Mouse (Mus musculus): ENCODE results near the gene Ostm1. TPM values are rescaled to one million over a fixed set of nuclear protein-coding genes. Genes with fewer than 3 reads are reported as not detected.

Ostm1 gene
- polyA plus RNA-seq, 1 experiment from 2014 or later: 17.0 TPM

GRCm38 (mm10) chr10:42633361-42634121 lies 49.9 kb downstream of the Ostm1 start:
- Histone ChIP-seq H3K4me2 (peak overlapping the region; percentile 89), H3K4me1 (replicated peaks) (peaks cover 43% of the 10 kb centered on the region), H3K4me3 (peak overlapping the region; percentile 51), H3K27ac (no peak overlapping the region), H3K9ac (peak overlapping the region; percentile 19; the same call in 1 of the 2 replicates), H3K36me3 (no peaks in the 10 kb centered on the region), H3K9me3 (replicated peaks) (no peaks in the 10 kb centered on the region), H3K27me3 (peaks cover 95% of the 10 kb centered on the region)
- WGBS: 9% methylated on average over 23 of the region's 23 CpGs
- no peak for ATAC-seq (replicated peaks; ENCODE audit: insufficient number of reproducible peaks, insufficient read depth, low FRiP score, low read depth)

GRCm38 (mm10) chr10:42634122-42634720 lies 50.6 kb downstream of the Ostm1 start:
- ATAC-seq (replicated peaks; ENCODE audit: insufficient number of reproducible peaks, insufficient read depth, low FRiP score, low read depth): no peak
- Histone ChIP-seq H3K4me3 (peak overlapping the region; percentile 51), H3K4me1 (replicated peaks) (peaks cover 43% of the 10 kb centered on the region), H3K9me3 (replicated peaks) (no peaks in the 10 kb centered on the region), H3K4me2 (peak overlapping the region; percentile 89), H3K27me3 (peaks cover 88% of the 10 kb centered on the region), H3K36me3 (no peaks in the 10 kb centered on the region), H3K9ac (no peak overlapping the region), H3K27ac (no peak overlapping the region)
- WGBS: 3% methylated on average over 8 of the region's 8 CpGs

- Histone ChIP-seq H3K27me3 (peaks cover 80% of the 10 kb centered on the region), H3K9ac (no peak overlapping the region), H3K36me3 (no peaks in the 10 kb centered on the region), H3K4me3 (peak overlapping the region; percentile 35), H3K9me3 (replicated peaks) (no peaks in the 10 kb centered on the region), H3K4me1 (replicated peaks) (peaks cover 43% of the 10 kb centered on the region), H3K4me2 (peak overlapping the region; percentile 61), H3K27ac (no peak overlapping the region)
- 3% methylated on average over 11 of the region's 11 CpGs for WGBS
- ATAC-seq (replicated peaks; ENCODE audit: insufficient number of reproducible peaks, insufficient read depth, low FRiP score, low read depth): no peak
Observed at GRCm38 (mm10) chr10:42635046-42635445, 51.4 kb downstream of the Ostm1 start.

GRCm38 (mm10) chr10:42635566-42636359 lies 52.1 kb downstream of the Ostm1 start:
- H3K36me3 ChIP-seq: no peaks in the 10 kb centered on the region
- no peak for ATAC-seq (replicated peaks; ENCODE audit: insufficient number of reproducible peaks, insufficient read depth, low FRiP score, low read depth)
- no peak overlapping the region for H3K27ac ChIP-seq
- no peaks in the 10 kb centered on the region for H3K9me3 ChIP-seq (replicated peaks)
- H3K4me3 ChIP-seq: peak overlapping the region; percentile 35
- H3K27me3 ChIP-seq: peaks cover 73% of the 10 kb centered on the region
- H3K9ac ChIP-seq: no peak overlapping the region
- H3K4me2 ChIP-seq: peak overlapping the region; percentile 61
- 2% methylated on average over 50 of the region's 52 CpGs for whole genome bisulfite sequencing
- peaks cover 43% of the 10 kb centered on the region for H3K4me1 ChIP-seq (replicated peaks)

GRCm38 (mm10) chr10:42636360-42637182 lies 52.9 kb downstream of the Ostm1 start:
- Histone ChIP-seq H3K4me2 (peak overlapping the region; percentile 49), H3K4me3 (peak overlapping the region; percentile 35), H3K27ac (no peak overlapping the region), H3K27me3 (peaks cover 66% of the 10 kb centered on the region), H3K9me3 (replicated peaks) (no peaks in the 10 kb centered on the region), H3K4me1 (replicated peaks) (peaks cover 42% of the 10 kb centered on the region), H3K9ac (no peak overlapping the region), H3K36me3 (no peaks in the 10 kb centered on the region)
- 6% methylated on average over 27 of the region's 27 CpGs for WGBS
- ATAC-seq (replicated peaks; ENCODE audit: insufficient number of reproducible peaks, insufficient read depth, low FRiP score, low read depth): no peak

- Histone ChIP-seq H3K9ac (no peak overlapping the region), H3K4me3 (peak overlapping the region; percentile 31), H3K9me3 (replicated peaks) (no peaks in the 10 kb centered on the region), H3K4me2 (peak overlapping the region; percentile 49), H3K36me3 (no peaks in the 10 kb centered on the region), H3K27ac (no peak overlapping the region), H3K4me1 (replicated peaks) (peaks cover 35% of the 10 kb centered on the region), H3K27me3 (peaks cover 60% of the 10 kb centered on the region)
- ATAC-seq (replicated peaks; ENCODE audit: insufficient number of reproducible peaks, insufficient read depth, low FRiP score, low read depth): no peak
- 5% methylated on average over 18 of the region's 18 CpGs for WGBS
Observed at GRCm38 (mm10) chr10:42637183-42637788, 53.7 kb downstream of the Ostm1 start.

GRCm38 (mm10) chr10:42639856-42640255 lies 56.2 kb downstream of the Ostm1 start:
- Histone ChIP-seq H3K4me2 (no peak overlapping the region), H3K36me3 (no peaks in the 10 kb centered on the region), H3K9ac (no peak overlapping the region), H3K27me3 (peaks cover 34% of the 10 kb centered on the region), H3K4me3 (no peak overlapping the region), H3K4me1 (replicated peaks) (peaks cover 18% of the 10 kb centered on the region), H3K9me3 (replicated peaks) (no peaks in the 10 kb centered on the region), H3K27ac (no peak overlapping the region)
- ATAC-seq (replicated peaks; ENCODE audit: insufficient number of reproducible peaks, insufficient read depth, low FRiP score, low read depth): no peak
- 80% methylated on average over 6 of the region's 6 CpGs for WGBS

- Histone ChIP-seq H3K27me3 (no peaks in the 10 kb centered on the region), H3K4me1 (replicated peaks) (no peaks in the 10 kb centered on the region), H3K4me2 (no peak overlapping the region), H3K36me3 (no peaks in the 10 kb centered on the region), H3K27ac (no peak overlapping the region), H3K9ac (no peak overlapping the region), H3K9me3 (replicated peaks) (no peaks in the 10 kb centered on the region), H3K4me3 (no peak overlapping the region)
- WGBS: 83% methylated on average over 9 of the region's 9 CpGs
- no peak for ATAC-seq (replicated peaks; ENCODE audit: insufficient number of reproducible peaks, insufficient read depth, low FRiP score, low read depth)
Observed at GRCm38 (mm10) chr10:42643638-42644037, 60.0 kb downstream of the Ostm1 start.

- no peaks in the 10 kb centered on the region for H3K4me1 ChIP-seq (replicated peaks)
- WGBS: 43% methylated on average over 4 of the region's 4 CpGs
- no peak for ATAC-seq (replicated peaks; ENCODE audit: insufficient number of reproducible peaks, insufficient read depth, low FRiP score, low read depth)
- no peak overlapping the region for H3K4me2 ChIP-seq
- H3K9ac ChIP-seq: no peak overlapping the region
- no peaks in the 10 kb centered on the region for H3K9me3 ChIP-seq (replicated peaks)
- no peak overlapping the region for H3K4me3 ChIP-seq
- no peaks in the 10 kb centered on the region for H3K27me3 ChIP-seq
- H3K27ac ChIP-seq: no peak overlapping the region
- H3K36me3 ChIP-seq: no peaks in the 10 kb centered on the region
Observed at GRCm38 (mm10) chr10:42646340-42646739, 62.7 kb downstream of the Ostm1 start.

GRCm38 (mm10) chr10:42661916-42662315 lies 78.3 kb downstream of the Ostm1 start:
- Histone ChIP-seq H3K27me3 (no peaks in the 10 kb centered on the region), H3K4me1 (replicated peaks) (no peaks in the 10 kb centered on the region), H3K36me3 (no peaks in the 10 kb centered on the region), H3K27ac (no peak overlapping the region), H3K4me2 (no peak overlapping the region), H3K4me3 (no peak overlapping the region), H3K9me3 (replicated peaks) (no peaks in the 10 kb centered on the region), H3K9ac (no peak overlapping the region)
- no peak for ATAC-seq (replicated peaks; ENCODE audit: insufficient number of reproducible peaks, insufficient read depth, low FRiP score, low read depth)
- WGBS: 76% methylated on average over 2 of the region's 2 CpGs

Data from heart, embryonic 15.5 days (tissue).